Mouse (Mus musculus): ENCODE measurements around the gene Plscr4.

- no peak for TF ChIP-seq TAL1 (IDR thresholded peaks at IDR 0.05; ENCODE audit: low read length)
- TF ChIP-seq EP300 (IDR thresholded peaks at IDR 0.05; ENCODE audit: low read depth in 1 of 2, low read length in 2 of 2): no peak
- no peak for TF ChIP-seq CTCF (IDR thresholded peaks at IDR 0.05 in 2 of 3, conservative IDR thresholded peaks at IDR 0.05 in 1 of 3; ENCODE audit: control insufficient read depth in 1 of 3, insufficient read depth in 1 of 3, low read depth in 2 of 3, low read length in 3 of 3, poor library complexity in 1 of 3, severe bottlenecking in 1 of 3)
Observed at GRCm38 (mm10) chr9:92481663-92482062, 24.5 kb downstream of the Plscr4 start.
